Mouse (Mus musculus) stomach, postnatal 0 days (tissue): ENCODE measurements at regions not wholly inside any gene's neighbourhood (a gene's known extent, or its start where the extent isn't known, plus 50 kb on each side); places are given as distances from the start of the nearest gene placed in this dataset.

Experiments used
- ATAC-seq: fragments of 200-750 bp; cut with Nextera tagmentation; 2 replicates; pipeline ENCODE4 v1.8.0; 2017; ENCODE audit not compliant: low FRiP score, low TSS enrichment
- DNase-seq: peaks from one replicate; pipeline ENCODE4 v3.0.0-alpha.2; 2016; ENCODE audit warnings: low spot score
- H3K27ac ChIP-seq: fragments of 300-500 bp; sonication (generic); replicated peaks from 2 replicates; pipeline ENCODE4 v1.5.1; 2014; ENCODE audit warnings: mild to moderate bottlenecking, control low read depth
- H3K27me3 ChIP-seq: fragments of 300-500 bp; sonication (generic); 2 replicates; pipeline ENCODE4 v1.6.1; 2014; ENCODE audit warnings: low read length; ENCODE audit not compliant: control insufficient read depth, insufficient read depth
- H3K36me3 ChIP-seq: fragments of 300-500 bp; sonication (generic); 2 replicates; pipeline ENCODE4 v1.6.1; 2014; ENCODE audit warnings: low read length, mixed read lengths; ENCODE audit not compliant: control insufficient read depth, insufficient read depth
- H3K4me1 ChIP-seq: fragments of 300-500 bp; sonication (generic); replicated peaks from 2 replicates; pipeline ENCODE4 v1.6.1; 2014; ENCODE audit warnings: antibody characterized with exemption; ENCODE audit not compliant: control insufficient read depth, insufficient read depth
- H3K4me2 ChIP-seq: fragments of 300-500 bp; sonication (generic); replicated peaks from 2 replicates; pipeline ENCODE4 v1.6.1; 2014; ENCODE audit warnings: low read depth, mild to moderate bottlenecking, control low read depth, moderate library complexity
- H3K4me3 ChIP-seq: fragments of 300-500 bp; sonication (generic); 2 replicates; pipeline ENCODE4 v1.5.1; 2014; ENCODE audit warnings: low read depth, low read length, control low read depth
- H3K9ac ChIP-seq: fragments of 300-500 bp; sonication (generic); 2 replicates; pipeline ENCODE4 v1.6.1; 2014; ENCODE audit warnings: mild to moderate bottlenecking, low read length, control low read depth, mixed read lengths
- H3K9me3 ChIP-seq: fragments of 300-500 bp; sonication (generic); 2 replicates; pipeline ENCODE4 v1.6.1; 2016; ENCODE audit warnings: low read length; ENCODE audit not compliant: control insufficient read depth
- CTCF ChIP-seq: IDR thresholded peaks from 2 replicates; pipeline ENCODE4 v1.5.1; 2016; ENCODE audit warnings: antibody characterized with exemption, low read depth, mild to moderate bottlenecking, moderate library complexity
- EP300 ChIP-seq: optimal IDR thresholded peaks from 2 replicates; pipeline ENCODE3; 2016; ENCODE audit warnings: antibody characterized with exemption
- WGBS: fragments of 180-500 bp; shearing (Covaris S2); extraction: QIAGEN DNeasy Blood & Tissue Kit; methylation state at CpG from one replicate; pipeline ENCODE4 v1.1.7; 2014; 5-methylcytosine and 5-hydroxymethylcytosine counted together

DNA sequence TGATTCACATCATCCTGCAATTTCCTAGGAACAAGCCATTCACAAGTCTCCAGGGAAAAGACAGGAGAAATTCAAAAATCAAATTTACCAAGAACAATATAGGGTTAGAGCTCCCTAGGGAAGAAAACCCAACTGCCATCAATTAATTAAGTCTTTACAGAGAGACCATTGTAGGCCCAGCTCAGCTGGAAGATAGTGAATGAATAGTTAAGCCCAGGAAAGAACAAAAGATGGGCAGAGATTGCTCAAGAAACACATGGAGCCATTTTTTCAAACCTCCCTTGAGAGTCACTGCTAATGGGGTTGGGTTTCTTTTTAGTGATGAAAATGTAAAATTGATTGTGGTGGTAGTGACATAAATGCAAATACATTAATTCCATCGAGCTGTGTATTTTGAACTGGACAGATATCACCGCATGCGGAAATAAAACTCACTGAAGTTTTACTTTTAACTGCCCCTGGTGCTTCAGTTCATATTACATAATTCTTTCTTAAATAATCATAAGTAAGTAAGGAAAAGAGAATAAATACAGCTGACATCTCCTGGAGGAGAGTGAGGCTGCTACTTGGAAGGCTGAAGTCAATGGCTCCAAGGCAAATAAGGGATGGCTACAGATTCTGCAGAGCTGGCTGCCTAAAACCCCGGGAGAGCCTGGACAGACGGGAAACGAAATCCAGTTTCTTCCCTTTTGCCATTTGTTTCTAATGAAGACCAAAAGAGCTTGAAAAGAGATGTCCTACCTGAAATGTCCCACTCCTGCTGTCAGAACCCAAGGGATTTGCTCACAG, 106.5 kb downstream of the Fzd1 start:
- TF ChIP-seq CTCF (no peak), EP300 (no peak)

DNA sequence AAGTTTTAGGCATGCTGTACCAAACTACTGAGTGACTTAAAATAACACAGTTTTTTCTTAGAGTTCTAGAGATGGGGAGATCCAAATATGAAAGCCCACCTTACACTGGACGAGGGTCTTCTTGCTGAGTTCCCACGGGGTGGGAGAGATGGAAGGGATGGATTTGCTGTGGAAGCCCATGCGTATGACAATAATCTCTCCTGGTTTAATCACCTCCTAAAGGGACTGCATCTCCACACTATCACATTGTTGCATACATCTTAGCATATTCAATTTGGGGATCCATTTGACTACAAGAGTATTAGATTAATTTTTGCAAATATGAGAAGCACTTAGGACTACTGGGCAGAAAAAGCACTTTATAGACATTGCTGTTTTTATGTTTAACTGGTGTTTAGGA, 107.1 kb downstream of the Fzd1 start:
- no peak for DNase-seq
- Histone ChIP-seq H3K36me3 (no peaks in the 10 kb centered on the region), H3K4me2 (no peak overlapping the region), H3K27me3 (no peaks in the 10 kb centered on the region), H3K27ac (no peak overlapping the region), H3K9ac (no peak overlapping the region), H3K9me3 (no peaks in the 10 kb centered on the region), H3K4me3 (no peak overlapping the region), H3K4me1 (no peaks in the 10 kb centered on the region)
- WGBS = 80% methylated on average over 3 of the region's 3 CpGs
- TF ChIP-seq CTCF (no peak), EP300 (no peak)
- ATAC-seq = no peak

More for the DNA sequence above, 106.5 kb downstream of the Fzd1 start:
- Histone ChIP-seq H3K9me3 (no peaks in the 10 kb centered on the region), H3K4me3 (no peak overlapping the region), H3K36me3 (no peaks in the 10 kb centered on the region), H3K9ac (no peak overlapping the region), H3K27ac (no peak overlapping the region), H3K27me3 (no peaks in the 10 kb centered on the region), H3K4me1 (no peaks in the 10 kb centered on the region), H3K4me2 (no peak overlapping the region)
- ATAC-seq (no peak), DNase-seq (no peak)
- 81% methylated on average over 6 of the region's 6 CpGs for WGBS

DNA sequence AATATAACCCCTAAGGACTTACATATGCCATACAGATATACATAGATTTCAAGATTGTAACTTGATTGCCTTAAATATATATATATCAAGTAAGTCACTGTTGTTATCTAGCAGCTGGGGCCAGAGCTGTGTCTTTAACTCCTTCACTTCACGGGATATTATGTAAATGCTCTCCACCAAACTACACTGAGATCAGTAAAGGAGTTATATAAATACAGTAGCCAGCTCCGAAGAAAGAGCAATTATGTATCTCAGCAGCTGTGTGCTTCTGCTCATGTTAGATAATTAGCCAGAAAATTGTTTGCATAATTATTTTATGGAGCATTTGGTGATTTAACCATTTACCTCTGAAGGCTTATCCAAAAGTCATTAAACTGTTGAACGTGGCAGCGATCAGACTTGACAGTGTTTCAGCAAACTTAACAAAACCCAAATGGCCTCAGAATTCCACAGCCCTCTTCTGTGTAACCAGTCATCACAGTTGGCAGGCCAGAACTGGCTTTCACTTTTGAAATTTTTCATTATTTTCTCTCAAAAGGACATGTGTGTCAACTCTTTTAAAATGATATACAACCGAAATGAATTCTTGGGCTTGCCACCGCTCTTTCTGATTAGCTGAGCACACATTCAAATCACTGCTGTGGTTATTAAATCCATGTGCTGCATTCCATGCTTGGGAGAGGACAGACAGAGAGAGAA, 107.8 kb downstream of the Fzd1 start:
- no peak overlapping the region for H3K27ac ChIP-seq
- no peak overlapping the region for H3K9ac ChIP-seq
- TF ChIP-seq EP300 = no peak
- no peak for TF ChIP-seq CTCF
- H3K4me2 ChIP-seq = no peak overlapping the region
- ATAC-seq (no peak), DNase-seq (no peak)
- 18% methylated on average over 6 of the region's 6 CpGs for WGBS
- no peaks in the 10 kb centered on the region for H3K27me3 ChIP-seq
- H3K4me3 ChIP-seq = no peak overlapping the region
- no peaks in the 10 kb centered on the region for H3K36me3 ChIP-seq
- H3K4me1 ChIP-seq = no peaks in the 10 kb centered on the region
- H3K9me3 ChIP-seq = no peaks in the 10 kb centered on the region

DNA sequence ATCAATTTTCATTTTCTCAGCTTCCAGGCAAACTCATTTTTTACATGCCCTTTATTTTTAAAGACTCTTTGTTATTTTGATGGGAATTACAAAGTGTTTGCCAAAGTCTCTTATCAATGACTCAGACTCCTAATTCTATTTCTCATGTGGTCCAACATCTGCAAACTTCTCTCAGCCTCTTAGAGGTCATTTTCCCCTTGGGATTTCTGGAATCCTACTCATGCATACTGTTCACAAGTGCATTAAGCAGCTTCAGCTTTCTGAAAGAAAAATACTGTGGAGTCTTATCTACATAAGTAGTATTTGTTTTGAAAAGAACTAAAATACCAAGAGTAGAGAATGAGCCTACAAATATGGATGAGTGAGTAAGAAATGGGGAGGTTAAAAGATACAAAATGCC, 116.8 kb downstream of the Fzd1 start:
- Histone ChIP-seq H3K4me2 (no peak overlapping the region), H3K9ac (no peak overlapping the region), H3K27ac (no peak overlapping the region), H3K27me3 (no peaks in the 10 kb centered on the region), H3K36me3 (no peaks in the 10 kb centered on the region), H3K4me1 (no peaks in the 10 kb centered on the region), H3K9me3 (no peaks in the 10 kb centered on the region), H3K4me3 (no peak overlapping the region)
- DNase-seq (no peak), ATAC-seq (no peak)
- TF ChIP-seq CTCF = no peak
- TF ChIP-seq EP300 = no peak

DNA sequence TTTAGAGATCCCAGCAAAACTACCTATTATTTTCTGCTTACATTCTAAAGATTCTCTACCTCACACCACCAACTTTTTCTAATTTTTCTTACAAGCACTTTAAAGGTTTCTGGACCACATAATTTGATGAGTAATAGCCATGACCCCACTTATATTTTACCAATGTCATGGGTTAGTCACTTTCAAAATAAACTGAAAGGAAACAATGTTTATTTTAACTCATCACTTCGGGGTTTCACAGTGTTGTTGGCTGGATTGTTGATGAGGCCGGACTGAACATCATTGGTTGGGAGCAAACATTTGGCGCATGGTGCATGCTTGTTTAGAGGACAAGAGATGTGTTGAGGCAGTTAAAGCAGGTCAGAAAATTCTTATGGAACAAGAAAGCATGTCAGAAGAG, 124.1 kb downstream of the Fzd1 start:
- no peak overlapping the region for H3K9ac ChIP-seq
- no peak for TF ChIP-seq EP300
- no peak for TF ChIP-seq CTCF
- H3K4me2 ChIP-seq = no peak overlapping the region
- no peaks in the 10 kb centered on the region for H3K27me3 ChIP-seq
- no peaks in the 10 kb centered on the region for H3K36me3 ChIP-seq
- no peaks in the 10 kb centered on the region for H3K4me1 ChIP-seq
- ATAC-seq (no peak), DNase-seq (no peak)
- H3K9me3 ChIP-seq = no peaks in the 10 kb centered on the region
- WGBS = 46% methylated on average over 3 of the region's 3 CpGs
- no peak overlapping the region for H3K4me3 ChIP-seq
- H3K27ac ChIP-seq = no peak overlapping the region

DNA sequence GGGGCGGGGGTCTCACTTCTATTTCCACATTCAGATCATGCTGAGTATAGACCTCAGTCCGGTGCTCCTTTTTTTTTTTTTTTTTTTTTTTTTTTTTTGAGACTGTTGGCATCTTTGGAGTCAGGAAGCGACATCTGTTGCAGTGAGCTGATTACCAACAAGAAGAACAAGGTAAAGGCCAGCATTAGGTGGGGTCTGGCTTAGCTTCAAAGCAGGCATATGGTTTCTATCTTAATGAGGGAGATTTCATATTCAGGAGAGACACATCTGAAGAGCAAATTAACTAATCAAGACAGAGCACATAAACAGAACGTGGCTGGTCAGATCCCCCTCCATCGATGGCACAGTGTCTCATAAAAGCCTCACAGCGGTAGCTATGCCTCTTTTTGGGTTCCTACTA, 132.6 kb downstream of the Fzd1 start:
- Histone ChIP-seq H3K4me3 (no peak overlapping the region), H3K27ac (no peak overlapping the region), H3K4me1 (no peaks in the 10 kb centered on the region), H3K9ac (no peak overlapping the region), H3K36me3 (no peaks in the 10 kb centered on the region), H3K27me3 (no peaks in the 10 kb centered on the region), H3K4me2 (no peak overlapping the region), H3K9me3 (no peaks in the 10 kb centered on the region)
- ATAC-seq = no peak
- no peak for DNase-seq
- WGBS = 91% methylated on average over 6 of the region's 6 CpGs
- TF ChIP-seq EP300 = no peak
- no peak for TF ChIP-seq CTCF
